Mouse (Mus musculus): ENCODE data around the gene Rhoj. TPM values are rescaled to one million over a fixed set of nuclear protein-coding genes. Genes with fewer than 3 reads are reported as not detected.

The Rhoj gene
- 17.5 and 27.0 TPM in 2 replicates for total RNA-seq (2014; rRNA removed)
- 13.3 and 13.7 TPM in 2 replicates for polyA plus RNA-seq (2015; fragmentation: Nextera tagmentation; extraction: Ambion mirVana)

DNA sequence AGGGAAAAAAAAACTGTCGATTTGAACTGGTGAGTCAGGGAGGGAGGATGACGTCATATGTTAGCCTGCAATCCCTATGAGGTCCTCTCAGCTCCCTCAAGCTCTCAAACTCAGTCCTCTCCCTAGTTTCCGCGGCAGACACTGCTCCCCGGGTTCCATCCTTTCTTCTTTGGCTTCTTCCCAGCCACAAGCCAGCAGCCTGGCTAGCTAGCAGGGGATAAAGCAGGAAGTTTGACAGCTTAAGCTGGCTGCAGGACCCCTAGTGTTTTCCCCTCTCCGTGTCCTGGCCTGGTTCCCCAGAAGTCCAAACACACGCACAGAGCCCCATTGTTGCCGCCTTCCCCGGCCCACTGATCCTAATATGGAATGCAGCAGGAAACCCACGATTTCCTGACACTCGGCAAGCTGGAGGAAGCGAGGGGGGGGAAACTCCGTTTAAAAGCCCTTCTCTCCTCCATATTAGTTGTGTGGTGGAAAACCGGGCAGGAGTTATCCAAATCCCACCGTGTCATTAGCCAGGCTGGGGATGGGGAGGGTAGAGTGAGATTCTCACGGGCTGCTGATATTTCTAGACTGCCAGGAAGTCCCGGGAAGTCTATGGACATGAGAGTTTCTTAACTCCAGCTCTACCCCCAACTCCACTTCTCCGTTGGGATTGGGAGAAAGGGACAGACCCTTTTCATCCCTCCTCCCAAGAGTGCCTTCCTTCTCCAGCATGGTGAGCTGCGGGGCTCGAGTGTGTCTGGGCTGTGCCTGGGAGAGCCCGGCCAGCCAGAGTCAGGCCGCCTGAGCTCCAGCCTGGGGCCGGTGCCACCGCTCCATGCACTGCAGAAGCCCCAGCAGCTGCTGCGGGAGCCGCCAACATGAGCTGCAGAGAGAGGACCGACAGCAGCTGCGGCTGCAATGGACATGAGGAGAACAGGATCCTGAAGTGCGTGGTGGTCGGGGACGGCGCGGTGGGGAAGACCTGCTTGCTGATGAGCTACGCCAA lies at the start of gene Rhoj:
TSS of gene Rhoj (plus strand) at position 362 of the 991 bp plus-strand sequence.
- Histone ChIP-seq H3K27ac (ENCODE audit: low read depth, low read length) (peak within 1 kb of the TSS; percentile 64), H3K9ac (replicated peaks; ENCODE audit: low read length, poor library complexity, severe bottlenecking) (peak within 1 kb of the TSS; percentile 61), H3K4me1 (ENCODE audit: insufficient read depth, low read length) (no peaks in the 10 kb centered on the region), H3K4me3 (ENCODE audit: low read depth, low read length) (peak within 1 kb of the TSS; percentile 43), H3K4me2 (ENCODE audit: low read depth, low read length, poor library complexity, severe bottlenecking) (peak within 1 kb of the TSS; percentile 93), H3K27me3 (ENCODE audit: insufficient read depth, low read length) (no peaks in the 10 kb centered on the region), H3K9me3 (ENCODE audit: low read length) (no peaks in the 10 kb centered on the region), H3K36me3 (ENCODE audit: insufficient read depth, low read length) (no peaks in the 10 kb centered on the region)
- DNase-seq (ENCODE audit: low spot score) (peak; percentile 70), ATAC-seq (ENCODE audit: low FRiP score) (peak; percentile 83)
- 0 out of 2 replicates have a peak, but pooled peaks have one; percentile 11 for TF ChIP-seq CTCF (IDR thresholded peaks at IDR 0.05)
- under 1% methylated on average over 34 of the region's 34 CpGs for WGBS

DNA sequence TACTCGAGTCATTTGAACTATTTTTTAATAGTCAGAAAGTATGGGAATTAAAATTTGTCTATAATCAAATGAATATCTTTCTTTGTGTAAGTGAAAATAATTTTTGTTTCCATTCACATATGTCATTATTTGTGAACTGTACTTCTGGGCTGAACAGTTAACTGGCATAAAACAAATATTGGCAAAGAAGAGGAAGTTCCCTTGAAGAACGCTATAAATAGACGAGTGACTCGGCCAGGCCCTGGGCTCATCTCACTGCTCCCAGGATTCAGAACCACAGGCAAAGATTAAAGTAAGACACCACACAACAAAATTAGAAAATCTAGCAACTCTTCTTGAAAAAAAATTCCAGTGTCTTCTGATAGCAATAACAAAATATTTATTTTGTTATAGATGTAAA lies 36.4 kb upstream of the Rhoj start:
- Histone ChIP-seq H3K9me3 (ENCODE audit: low read length) (no peaks in the 10 kb centered on the region), H3K4me2 (ENCODE audit: low read depth, low read length, poor library complexity, severe bottlenecking) (no peak overlapping the region), H3K27ac (ENCODE audit: low read depth, low read length) (no peak overlapping the region), H3K36me3 (ENCODE audit: insufficient read depth, low read length) (no peaks in the 10 kb centered on the region), H3K27me3 (ENCODE audit: insufficient read depth, low read length) (no peaks in the 10 kb centered on the region), H3K4me3 (ENCODE audit: low read depth, low read length) (no peak overlapping the region), H3K4me1 (ENCODE audit: insufficient read depth, low read length) (no peaks in the 10 kb centered on the region), H3K9ac (replicated peaks; ENCODE audit: low read length, poor library complexity, severe bottlenecking) (no peak overlapping the region)
- no peak for TF ChIP-seq CTCF (IDR thresholded peaks at IDR 0.05)
- DNase-seq (ENCODE audit: low spot score) (no peak), ATAC-seq (ENCODE audit: low FRiP score) (no peak)
- WGBS = 59% methylated on average over 4 of the region's 4 CpGs

DNA sequence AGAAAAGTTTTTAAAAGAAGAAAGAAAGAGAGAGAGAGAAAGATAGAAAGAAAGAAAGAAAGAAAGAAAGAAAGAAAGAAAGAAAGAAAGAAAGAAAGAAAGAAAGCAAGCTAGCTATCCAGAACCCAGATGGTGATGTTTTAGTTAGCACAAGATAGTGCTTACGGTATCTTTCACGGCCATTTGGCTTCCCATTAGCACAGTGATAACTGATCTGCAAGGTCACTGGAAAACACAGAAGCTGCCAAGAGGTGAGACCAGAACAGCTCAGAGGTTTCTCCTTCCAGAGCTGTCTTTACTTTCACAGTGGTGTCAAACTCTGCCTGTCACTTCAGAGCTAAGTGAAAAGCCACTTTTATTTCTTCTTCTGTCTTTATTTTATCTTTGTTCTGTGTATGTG lies 32.4 kb upstream of the Rhoj start:
- Histone ChIP-seq H3K4me3 (ENCODE audit: low read depth, low read length) (no peak overlapping the region), H3K27me3 (ENCODE audit: insufficient read depth, low read length) (no peaks in the 10 kb centered on the region), H3K9ac (replicated peaks; ENCODE audit: low read length, poor library complexity, severe bottlenecking) (no peak overlapping the region), H3K36me3 (ENCODE audit: insufficient read depth, low read length) (no peaks in the 10 kb centered on the region), H3K27ac (ENCODE audit: low read depth, low read length) (no peak overlapping the region), H3K4me2 (ENCODE audit: low read depth, low read length, poor library complexity, severe bottlenecking) (no peak overlapping the region), H3K4me1 (ENCODE audit: insufficient read depth, low read length) (no peaks in the 10 kb centered on the region), H3K9me3 (ENCODE audit: low read length) (no peaks in the 10 kb centered on the region)
- ATAC-seq (ENCODE audit: low FRiP score) (no peak), DNase-seq (ENCODE audit: low spot score) (no peak)
- TF ChIP-seq CTCF (IDR thresholded peaks at IDR 0.05) = no peak
- 87% methylated on average over 2 of the region's 2 CpGs for WGBS

DNA sequence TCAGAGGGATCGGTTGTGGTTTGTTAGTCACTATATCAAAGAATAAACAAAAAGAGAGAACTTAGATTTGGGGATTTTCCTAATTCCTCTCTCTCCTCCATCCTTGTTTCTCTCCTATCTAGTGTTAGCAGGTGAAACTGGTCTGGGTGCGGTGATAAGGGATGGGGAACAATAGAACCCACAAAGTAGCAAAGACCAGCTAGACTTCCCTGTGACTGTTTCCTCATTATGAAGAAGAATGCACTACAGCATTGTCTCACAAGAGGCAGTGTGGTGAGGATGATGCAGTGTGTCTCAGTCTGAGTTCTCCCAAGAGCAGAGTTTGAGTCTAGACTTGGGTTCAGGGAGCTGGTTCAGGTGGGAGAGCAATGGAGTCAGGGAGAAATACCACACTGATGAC lies 30.7 kb upstream of the Rhoj start:
- H3K9me3 ChIP-seq (ENCODE audit: low read length) = no peaks in the 10 kb centered on the region
- H3K4me1 ChIP-seq (ENCODE audit: insufficient read depth, low read length) = no peaks in the 10 kb centered on the region
- H3K4me2 ChIP-seq (ENCODE audit: low read depth, low read length, poor library complexity, severe bottlenecking) = no peak overlapping the region
- DNase-seq (ENCODE audit: low spot score) (no peak), ATAC-seq (ENCODE audit: low FRiP score) (no peak)
- no peak for TF ChIP-seq CTCF (IDR thresholded peaks at IDR 0.05)
- H3K9ac ChIP-seq (replicated peaks; ENCODE audit: low read length, poor library complexity, severe bottlenecking) = no peak overlapping the region
- H3K4me3 ChIP-seq (ENCODE audit: low read depth, low read length) = no peak overlapping the region
- 96% methylated on average over 2 of the region's 2 CpGs for WGBS
- H3K27me3 ChIP-seq (ENCODE audit: insufficient read depth, low read length) = no peaks in the 10 kb centered on the region
- H3K27ac ChIP-seq (ENCODE audit: low read depth, low read length) = no peak overlapping the region
- H3K36me3 ChIP-seq (ENCODE audit: insufficient read depth, low read length) = no peaks in the 10 kb centered on the region

DNA sequence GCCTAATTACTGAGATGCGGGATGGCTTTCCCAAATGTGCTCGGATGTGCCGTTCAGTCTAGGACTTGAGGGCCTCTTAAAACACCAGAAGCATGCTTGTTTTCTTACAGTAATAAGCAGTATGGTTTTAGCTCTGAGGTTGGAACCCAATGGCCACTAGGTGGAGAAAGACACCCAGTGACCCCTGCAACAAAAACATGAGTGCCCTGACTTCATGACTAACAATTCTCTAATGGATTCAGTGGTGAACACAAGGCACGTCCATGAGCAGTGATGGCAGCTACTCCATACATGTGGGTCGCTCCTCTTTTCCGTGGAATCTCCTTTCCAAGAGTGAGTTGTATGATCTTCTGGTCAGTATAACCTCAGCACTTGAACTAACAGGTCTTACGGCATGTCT lies 27.6 kb upstream of the Rhoj start:
- 73% methylated on average over 7 of the region's 7 CpGs for WGBS
- no peaks in the 10 kb centered on the region for H3K4me1 ChIP-seq (ENCODE audit: insufficient read depth, low read length)
- H3K27ac ChIP-seq (ENCODE audit: low read depth, low read length) = no peak overlapping the region
- no peak overlapping the region for H3K4me3 ChIP-seq (ENCODE audit: low read depth, low read length)
- H3K9me3 ChIP-seq (ENCODE audit: low read length) = no peaks in the 10 kb centered on the region
- no peak for DNase-seq (ENCODE audit: low spot score)
- TF ChIP-seq CTCF (IDR thresholded peaks at IDR 0.05) = peak; percentile 57
- no peak overlapping the region for H3K4me2 ChIP-seq (ENCODE audit: low read depth, low read length, poor library complexity, severe bottlenecking)
- H3K27me3 ChIP-seq (ENCODE audit: insufficient read depth, low read length) = no peaks in the 10 kb centered on the region
- no peaks in the 10 kb centered on the region for H3K36me3 ChIP-seq (ENCODE audit: insufficient read depth, low read length)
- no peak overlapping the region for H3K9ac ChIP-seq (replicated peaks; ENCODE audit: low read length, poor library complexity, severe bottlenecking)
- ATAC-seq (ENCODE audit: low FRiP score) = no peak

DNA sequence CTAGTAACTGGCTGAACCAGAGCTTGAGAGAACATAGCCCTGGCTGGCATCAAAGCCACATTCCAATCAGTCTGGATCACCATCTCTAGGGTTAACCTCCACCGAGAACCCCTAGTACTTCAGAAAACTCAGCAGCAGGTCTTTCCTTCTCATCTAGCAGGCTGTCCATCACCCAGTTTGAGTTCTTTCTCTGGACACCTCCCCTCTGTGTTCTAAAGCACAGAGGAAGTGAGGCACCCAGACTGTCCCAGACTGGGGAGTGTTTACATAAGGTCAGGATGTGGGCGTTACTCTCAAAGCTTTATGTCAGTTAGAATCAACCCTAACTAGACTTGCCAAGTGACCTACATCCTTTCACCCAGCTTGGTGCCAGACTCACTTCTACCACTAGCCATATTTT lies 24.9 kb upstream of the Rhoj start:
- DNase-seq (ENCODE audit: low spot score) = no peak
- WGBS = 50% methylated on average over 2 of the region's 2 CpGs

More for the DNA sequence above, 24.9 kb upstream of the Rhoj start:
- H3K4me2 ChIP-seq (ENCODE audit: low read depth, low read length, poor library complexity, severe bottlenecking) = no peak overlapping the region
- no peak overlapping the region for H3K9ac ChIP-seq (replicated peaks; ENCODE audit: low read length, poor library complexity, severe bottlenecking)
- H3K9me3 ChIP-seq (ENCODE audit: low read length) = no peaks in the 10 kb centered on the region
- H3K27ac ChIP-seq (ENCODE audit: low read depth, low read length) = no peak overlapping the region
- no peaks in the 10 kb centered on the region for H3K4me1 ChIP-seq (ENCODE audit: insufficient read depth, low read length)
- no peaks in the 10 kb centered on the region for H3K27me3 ChIP-seq (ENCODE audit: insufficient read depth, low read length)
- H3K4me3 ChIP-seq (ENCODE audit: low read depth, low read length) = no peak overlapping the region
- no peak for TF ChIP-seq CTCF (IDR thresholded peaks at IDR 0.05)
- no peak for ATAC-seq (ENCODE audit: low FRiP score)
- no peaks in the 10 kb centered on the region for H3K36me3 ChIP-seq (ENCODE audit: insufficient read depth, low read length)

Data from midbrain, postnatal 0 days (tissue).